Mouse (Mus musculus): ENCODE measurements around the gene Rpa2.

DNA sequence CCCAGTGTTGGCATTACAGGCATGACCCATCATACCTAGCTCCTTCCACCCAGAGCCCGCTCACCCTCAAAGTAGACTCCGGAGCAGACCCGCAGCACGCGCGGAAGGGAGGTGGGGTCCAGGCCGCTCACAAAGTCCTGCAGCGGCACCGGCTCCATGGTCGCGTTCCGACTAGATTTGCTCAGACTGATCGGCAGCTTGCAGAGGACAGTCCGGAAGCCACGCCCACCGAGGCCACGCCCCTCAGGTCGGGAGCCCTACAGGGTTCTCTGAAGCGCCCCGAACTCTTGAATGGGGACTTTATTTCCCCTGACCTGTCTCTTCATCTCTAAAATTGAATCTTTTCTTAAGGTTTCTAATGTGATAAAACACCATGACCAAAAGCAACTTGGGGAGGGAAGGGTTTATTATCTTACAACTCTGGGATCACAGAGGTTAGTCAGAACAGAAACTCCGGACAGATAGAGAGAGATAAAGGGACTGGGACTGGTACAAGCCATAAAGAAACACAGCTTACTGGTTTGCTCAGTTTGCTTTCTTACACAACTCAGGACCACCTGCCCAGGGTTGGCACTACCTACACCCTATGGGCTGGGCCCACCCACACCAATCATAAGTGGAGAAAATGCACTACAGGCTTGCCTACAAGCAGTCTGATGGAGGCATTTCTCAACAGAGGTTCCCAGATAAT, 28.2 kb downstream of the Rpa2 start, which contains the start of gene Themis2:
- TF ChIP-seq CTCF (conservative IDR thresholded peaks at IDR 0.05; ENCODE audit: insufficient read depth, insufficient read length, low read depth, low read length) (no peak), POLR2A (IDR thresholded peaks at IDR 0.05; ENCODE audit: low read depth, low read length) (no peak)

All from kidney, adult 2 months (tissue).